Mouse (Mus musculus) CH12.LX (cell line): ENCODE results near the gene Cfap161.

Experiments
- GABPA ChIP-seq: IDR thresholded peaks from 2 replicates; pipeline ENCODE4 v1.6.1; 2012; ENCODE audit warnings: low read depth, low read length, improper control_type of control experiment, inconsistent platforms; ENCODE audit not compliant: insufficient replicate concordance
- MAX ChIP-seq: IDR thresholded peaks from 2 replicates; pipeline ENCODE4 v1.6.1; 2011; ENCODE audit warnings: low read length, improper control_type of control experiment

GRCm38 (mm10) chr7:83731961-83732666 lies 62.6 kb downstream of the Cfap161 start:
- TF ChIP-seq MAX (no peak), GABPA (no peak)
